Mouse (Mus musculus): ENCODE data around the gene Atp11b. TPM values are rescaled to one million over a fixed set of nuclear protein-coding genes. Genes with fewer than 3 reads are reported as not detected.

Gene Atp11b
- polyA plus RNA-seq, 1 experiment from 2014 or later, result 33.6 TPM

- H3K36me3 ChIP-seq, result peaks cover 25% of the 10 kb centered on the region
- no peaks in the 10 kb centered on the region for H3K9me3 ChIP-seq
- H3K4me3 ChIP-seq, result no peak overlapping the region
- no peak overlapping the region for H3K27ac ChIP-seq
- 74% methylated on average over 2 of the region's 2 CpGs for WGBS
- H3K4me2 ChIP-seq, result no peak overlapping the region
- no peak overlapping the region for H3K9ac ChIP-seq
- no peaks in the 10 kb centered on the region for H3K27me3 ChIP-seq
- ATAC-seq (ENCODE audit: borderline replicate concordance, extremely low read depth, low FRiP score, low TSS enrichment), result no peak
- H3K4me1 ChIP-seq, result no peaks in the 10 kb centered on the region
These were observed 48.1 kb downstream of the Atp11b start for GRCm38 (mm10) chr3:35802040-35802439.

- Histone ChIP-seq H3K9me3 (no peaks in the 10 kb centered on the region), H3K36me3 (peaks cover 14% of the 10 kb centered on the region), H3K4me3 (no peak overlapping the region), H3K27ac (no peak overlapping the region), H3K27me3 (no peaks in the 10 kb centered on the region), H3K4me2 (no peak overlapping the region), H3K9ac (no peak overlapping the region), H3K4me1 (no peaks in the 10 kb centered on the region)
- WGBS, result 81% methylated on average over 3 of the region's 3 CpGs
- no peak for ATAC-seq (ENCODE audit: borderline replicate concordance, extremely low read depth, low FRiP score, low TSS enrichment)
These were observed 66.0 kb downstream of the Atp11b start for GRCm38 (mm10) chr3:35819887-35820286.

GRCm38 (mm10) chr3:35822036-35822435 is 68.1 kb downstream of the Atp11b start:
- H3K36me3 ChIP-seq, result peaks cover 12% of the 10 kb centered on the region
- no peak overlapping the region for H3K9ac ChIP-seq
- ATAC-seq (ENCODE audit: borderline replicate concordance, extremely low read depth, low FRiP score, low TSS enrichment), result no peak
- H3K27ac ChIP-seq, result no peak overlapping the region
- no peaks in the 10 kb centered on the region for H3K27me3 ChIP-seq
- H3K4me1 ChIP-seq, result no peaks in the 10 kb centered on the region
- H3K4me3 ChIP-seq, result no peak overlapping the region
- H3K4me2 ChIP-seq, result no peak overlapping the region
- WGBS, result 89% methylated on average over 3 of the region's 3 CpGs
- no peaks in the 10 kb centered on the region for H3K9me3 ChIP-seq

GRCm38 (mm10) chr3:35849326-35849725 is 95.4 kb downstream of the Atp11b start:
- Histone ChIP-seq H3K9ac (no peak overlapping the region), H3K36me3 (no peaks in the 10 kb centered on the region), H3K4me1 (no peaks in the 10 kb centered on the region), H3K27me3 (no peaks in the 10 kb centered on the region), H3K4me3 (no peak overlapping the region), H3K4me2 (no peak overlapping the region), H3K27ac (no peak overlapping the region), H3K9me3 (no peaks in the 10 kb centered on the region)
- ATAC-seq (ENCODE audit: borderline replicate concordance, extremely low read depth, low FRiP score, low TSS enrichment), result no peak
- WGBS, result 89% methylated on average over 9 of the region's 9 CpGs

GRCm38 (mm10) chr3:35883267-35883666 is 129.4 kb downstream of the Atp11b start:
- Histone ChIP-seq H3K27ac (no peak overlapping the region), H3K4me3 (no peak overlapping the region), H3K4me2 (no peak overlapping the region), H3K36me3 (no peaks in the 10 kb centered on the region), H3K9me3 (no peaks in the 10 kb centered on the region), H3K4me1 (no peaks in the 10 kb centered on the region), H3K27me3 (no peaks in the 10 kb centered on the region), H3K9ac (no peak overlapping the region)
- no peak for ATAC-seq (ENCODE audit: borderline replicate concordance, extremely low read depth, low FRiP score, low TSS enrichment)

- H3K4me3 ChIP-seq, result no peak overlapping the region
- H3K4me2 ChIP-seq, result no peak overlapping the region
- H3K27ac ChIP-seq, result no peak overlapping the region
- no peak for ATAC-seq (ENCODE audit: borderline replicate concordance, extremely low read depth, low FRiP score, low TSS enrichment)
- H3K36me3 ChIP-seq, result peaks cover 6% of the 10 kb centered on the region
- no peaks in the 10 kb centered on the region for H3K4me1 ChIP-seq
- no peaks in the 10 kb centered on the region for H3K9me3 ChIP-seq
- no peaks in the 10 kb centered on the region for H3K27me3 ChIP-seq
- H3K9ac ChIP-seq, result no peak overlapping the region
- WGBS, result 93% methylated on average over 2 of the region's 2 CpGs
These were observed 135.6 kb downstream of the Atp11b start for GRCm38 (mm10) chr3:35889531-35889930.

GRCm38 (mm10) chr3:35891123-35891522 is 137.2 kb downstream of the Atp11b start:
- no peaks in the 10 kb centered on the region for H3K9me3 ChIP-seq
- WGBS, result 78% methylated on average over 4 of the region's 4 CpGs
- H3K36me3 ChIP-seq, result peaks cover 6% of the 10 kb centered on the region
- no peak overlapping the region for H3K4me2 ChIP-seq
- ATAC-seq (ENCODE audit: borderline replicate concordance, extremely low read depth, low FRiP score, low TSS enrichment), result no peak
- H3K27ac ChIP-seq, result no peak overlapping the region
- H3K27me3 ChIP-seq, result no peaks in the 10 kb centered on the region
- H3K4me3 ChIP-seq, result no peak overlapping the region
- no peak overlapping the region for H3K9ac ChIP-seq
- no peaks in the 10 kb centered on the region for H3K4me1 ChIP-seq

- H3K4me2 ChIP-seq, result no peak overlapping the region
- 73% methylated on average over 5 of the region's 5 CpGs for WGBS
- H3K9me3 ChIP-seq, result no peaks in the 10 kb centered on the region
- H3K27me3 ChIP-seq, result no peaks in the 10 kb centered on the region
- no peak overlapping the region for H3K4me3 ChIP-seq
- ATAC-seq (ENCODE audit: borderline replicate concordance, extremely low read depth, low FRiP score, low TSS enrichment), result no peak
- H3K27ac ChIP-seq, result no peak overlapping the region
- peaks cover 10% of the 10 kb centered on the region for H3K36me3 ChIP-seq
- H3K9ac ChIP-seq, result no peak overlapping the region
- H3K4me1 ChIP-seq, result no peaks in the 10 kb centered on the region
These were observed 139.2 kb downstream of the Atp11b start for GRCm38 (mm10) chr3:35893156-35893555.

- H3K27me3 ChIP-seq, result no peaks in the 10 kb centered on the region
- H3K9me3 ChIP-seq, result no peaks in the 10 kb centered on the region
- no peaks in the 10 kb centered on the region for H3K4me1 ChIP-seq
- WGBS, result 91% methylated on average over 2 of the region's 2 CpGs
- no peak overlapping the region for H3K27ac ChIP-seq
- H3K4me2 ChIP-seq, result no peak overlapping the region
- H3K36me3 ChIP-seq, result peaks cover 28% of the 10 kb centered on the region
- H3K9ac ChIP-seq, result no peak overlapping the region
- ATAC-seq (ENCODE audit: borderline replicate concordance, extremely low read depth, low FRiP score, low TSS enrichment), result no peak
- H3K4me3 ChIP-seq, result no peak overlapping the region
These were observed 144.0 kb downstream of the Atp11b start for GRCm38 (mm10) chr3:35897900-35898299.

GRCm38 (mm10) chr3:35899109-35899508 is 145.2 kb downstream of the Atp11b start:
- no peak overlapping the region for H3K27ac ChIP-seq
- peaks cover 31% of the 10 kb centered on the region for H3K36me3 ChIP-seq
- no peaks in the 10 kb centered on the region for H3K4me1 ChIP-seq
- 93% methylated on average over 3 of the region's 3 CpGs for WGBS
- no peak for ATAC-seq (ENCODE audit: borderline replicate concordance, extremely low read depth, low FRiP score, low TSS enrichment)
- H3K27me3 ChIP-seq, result no peaks in the 10 kb centered on the region
- no peak overlapping the region for H3K4me2 ChIP-seq
- H3K4me3 ChIP-seq, result no peak overlapping the region
- H3K9me3 ChIP-seq, result no peaks in the 10 kb centered on the region
- no peak overlapping the region for H3K9ac ChIP-seq

GRCm38 (mm10) chr3:35900555-35901204 is 146.8 kb downstream of the Atp11b start:
- WGBS, result 94% methylated on average over 5 of the region's 5 CpGs
- no peak overlapping the region for H3K4me3 ChIP-seq
- ATAC-seq (ENCODE audit: borderline replicate concordance, extremely low read depth, low FRiP score, low TSS enrichment), result no peak

More at GRCm38 (mm10) chr3:35900555-35901204, 146.8 kb downstream of the Atp11b start:
- Histone ChIP-seq H3K9ac (no peak overlapping the region), H3K9me3 (no peaks in the 10 kb centered on the region), H3K36me3 (peaks cover 35% of the 10 kb centered on the region), H3K27me3 (no peaks in the 10 kb centered on the region), H3K4me1 (no peaks in the 10 kb centered on the region), H3K4me2 (no peak overlapping the region), H3K27ac (no peak overlapping the region)

Measured in lung, embryonic 15.5 days (tissue).